In the genomic region with DNA sequence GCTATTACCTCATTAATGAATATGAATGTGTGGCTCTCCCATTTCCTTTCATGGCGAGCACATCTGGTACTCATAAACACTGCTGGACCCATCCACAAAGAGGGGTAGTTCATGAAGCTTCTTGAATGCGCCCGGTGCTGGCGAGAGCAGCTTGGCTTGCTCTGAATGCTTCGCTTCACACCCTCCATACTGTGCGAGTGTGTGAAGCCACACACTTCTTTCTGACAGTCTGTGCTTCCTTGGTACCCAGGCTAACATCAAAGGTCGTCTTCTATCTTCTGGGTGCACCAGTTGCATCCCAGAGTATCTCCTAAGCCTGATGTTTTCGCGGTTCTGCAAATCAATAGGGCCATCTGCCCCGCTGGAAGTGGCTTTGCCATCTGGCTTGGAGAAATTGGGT, we compare ENCODE assay signal across 17 mouse cellular contexts.
A peak's percentile ranks its signal among the peaks of the same experiment; 100 is the strongest.
DNase-seq lines count a peak whose midpoint lies in the region; TF ChIP-seq lines count a peak whose summit lies in the region.
"Had no signal": no experiment of that assay in that cellular context is flagged by ENCODE, and none has a peak within 500 bp of the region (broad histone marks: within the 10 kb centered on the region; RNA-seq: fewer than 3 reads in every experiment).

No protein-coding gene starts in this region.

- no peak overlapping the region for H3K4me3 ChIP-seq in lung, adult 2 months (replicated peaks; ENCODE audit: extremely low read depth, low read depth, low read length)
- H3K4me3 ChIP-seq: embryonic facial prominence, embryonic 12.5 days; heart, embryonic 12.5 days; intestine, embryonic 15.5 days; liver, embryonic 13.5 days; midbrain, embryonic 15.5 days had no signal

- WGBS in lung, adult 2 months: 77% methylated on average over 10 of the region's 10 CpGs

- TF ChIP-seq POLR2A in lung, adult 2 months (IDR thresholded peaks at IDR 0.05; ENCODE audit: borderline replicate concordance, extremely low read depth, low read depth, low read length): no peak

- peak; percentile 16 for DNase-seq in embryo, embryonic 11 days
- no peak for DNase-seq in embryo, embryonic 10 days (ENCODE audit: low spot score)
- DNase-seq in layer of hippocampus, adult 11-12 months (ENCODE audit: low spot score): peak; percentile 12
- DNase-seq in layer of hippocampus, adult 9-10 months (ENCODE audit: low spot score): no peak
- peak; percentile 12 for DNase-seq in right cerebral cortex, postnatal 25 days
- DNase-seq in right cerebral cortex, postnatal 36 days (ENCODE audit: low spot score in 2 of 2): no peak
- DNase-seq in lung, adult 2 months: no peak
- DNase-seq in testis, postnatal 14 days (ENCODE audit: low spot score): no peak
- DNase-seq: cerebellum, adult 9-11 months; heart, postnatal 4 days; kidney, postnatal 4 days; liver, embryonic 13.5 days; thymus, postnatal 4 days had no signal

- no peaks in the 10 kb centered on the region for H3K4me1 ChIP-seq in lung, adult 2 months (ENCODE audit: control insufficient read depth, insufficient read depth, low read length)
- H3K4me1 ChIP-seq: embryonic facial prominence, embryonic 12.5 days; heart, embryonic 12.5 days; intestine, embryonic 15.5 days; liver, embryonic 13.5 days; midbrain, embryonic 15.5 days had no signal

- no peak for TF ChIP-seq CTCF in lung, adult 2 months (IDR thresholded peaks at IDR 0.05; ENCODE audit: insufficient read depth, low read length)

Comparison
In these comparisons a context has a peak if more than half of its experiments do, and no peak if none do; other contexts are left out.
1. DNase-seq: peak in embryo, embryonic 11 days (single experiment), layer of hippocampus, adult 11-12 months (single experiment) and right cerebral cortex, postnatal 25 days (single experiment); none in embryo, embryonic 10 days (single experiment), layer of hippocampus, adult 9-10 months (single experiment), right cerebral cortex, postnatal 36 days (0 of 2), lung, adult 2 months (single experiment) and testis, postnatal 14 days (single experiment).